21 mouse cellular contexts compared by ENCODE assay signal in genomic region chr5:149211041-149211440, GRCm38 (mm10). TPM values are rescaled to one million over a fixed set of nuclear protein-coding genes. Genes with fewer than 3 reads are reported as not detected.
DNase-seq lines count a peak whose midpoint lies in the region; ATAC-seq and TF ChIP-seq lines count a peak whose summit lies in the region.
"Had no signal": no experiment of that assay in that cellular context is flagged by ENCODE, and none has a peak within 500 bp of the region (broad histone marks: within the 10 kb centered on the region; RNA-seq: fewer than 3 reads in every experiment).

No protein-coding gene starts in this region.

- no peak for TF ChIP-seq CTCF in kidney, adult 2 months (conservative IDR thresholded peaks at IDR 0.05; ENCODE audit: insufficient read depth, insufficient read length, low read depth, low read length)

- peaks cover 20% of the 10 kb centered on the region for H3K4me1 ChIP-seq in kidney, adult 2 months (ENCODE audit: control insufficient read depth, insufficient read depth, low read length)
- peaks cover 95% of the 10 kb centered on the region for H3K4me1 ChIP-seq in megakaryocyte, embryonic 14.5 days
- H3K4me1 ChIP-seq: embryonic facial prominence, embryonic 15.5 days had no signal

- DNase-seq in kidney, adult 2 months: peak; percentile 51
- DNase-seq in kidney, adult 11 months: no peak
- DNase-seq: adrenal gland, adult 2 months; adrenal gland, postnatal 10 days; adrenal gland, postnatal 25 days; cerebellum, adult 11 months; cerebellum, adult 18-20 months; cerebellum, adult 8-10 months; cerebellum, adult 9-11 months; cerebellum, postnatal 14 days; cerebellum, postnatal 36 days; embryo, embryonic 11 days had no signal

- peak overlapping the region; percentile 69; the same call in 1 of the 2 replicates for H3K27ac ChIP-seq in kidney, adult 2 months (ENCODE audit: insufficient read depth, low read depth, low read length)
- H3K27ac ChIP-seq: embryonic facial prominence, embryonic 13.5 days; embryonic facial prominence, embryonic 15.5 days; forebrain, embryonic 10.5 days; forebrain, embryonic 12.5 days had no signal

- no peaks in the 10 kb centered on the region for H3K9me3 ChIP-seq in megakaryocyte, embryonic 14.5 days
- H3K9me3 ChIP-seq: embryonic facial prominence, embryonic 13.5 days; embryonic facial prominence, embryonic 15.5 days; forebrain, embryonic 10.5 days; forebrain, embryonic 12.5 days had no signal

- H3K4me3 ChIP-seq in kidney, adult 2 months (ENCODE audit: insufficient read depth, low read depth, low read length): no peak overlapping the region
- peak overlapping the region; percentile 38 for H3K4me3 ChIP-seq in megakaryocyte, embryonic 14.5 days (replicated peaks)
- H3K4me3 ChIP-seq: embryonic facial prominence, embryonic 13.5 days; embryonic facial prominence, embryonic 15.5 days; erythroblast, embryonic 14.5 days; forebrain, embryonic 10.5 days; forebrain, embryonic 12.5 days had no signal

- H3K27me3 ChIP-seq in kidney, adult 2 months (replicated peaks; ENCODE audit: control insufficient read depth, insufficient read depth, low read length): no peaks in the 10 kb centered on the region
- no peaks in the 10 kb centered on the region for H3K27me3 ChIP-seq in megakaryocyte, embryonic 14.5 days (replicated peaks)
- H3K27me3 ChIP-seq: embryonic facial prominence, embryonic 13.5 days; embryonic facial prominence, embryonic 15.5 days; forebrain, embryonic 12.5 days had no signal

- no peak for TF ChIP-seq POLR2A in kidney, adult 2 months (IDR thresholded peaks at IDR 0.05; ENCODE audit: low read depth, low read length)

- no peak for ATAC-seq in megakaryocyte, adult 5-6 weeks (ENCODE audit: poor library complexity, severe bottlenecking)
- ATAC-seq: forebrain, embryonic 14.5 days; forebrain, embryonic 16.5 days had no signal

- 61% methylated on average over 4 of the region's 4 CpGs for WGBS in kidney, adult 2 months

- H3K36me3 ChIP-seq in kidney, adult 2 months (ENCODE audit: control insufficient read depth, insufficient read depth, low read length): peaks cover 9% of the 10 kb centered on the region; the same call in 1 of the 2 replicates
- H3K36me3 ChIP-seq in megakaryocyte, embryonic 14.5 days (replicated peaks; ENCODE audit: low read length): peaks cover 96% of the 10 kb centered on the region

RNA-seq across cellular contexts. Expression of gene Hmgb1, which starts 26.8 kb away (rescaled TPM):
- polyA plus RNA-seq in kidney, adult 2 months (2012; rRNA removed): 33.6 and 48.1 TPM in 2 replicates
- 21.8 and 484 TPM in 2 replicates for polyA plus RNA-seq in megakaryocyte, embryonic 14.5 days (2012; ENCODE audit: insufficient read depth, low replicate concordance)
- total RNA-seq in megakaryocyte, adult 5-6 weeks (2015): 803 and 833 TPM in 2 replicates
- 665 and 708 TPM in 2 replicates for total RNA-seq in megakaryocyte, adult 5-6 weeks (2017)

RNA-seq across cellular contexts. Expression of gene Uspl1, which starts 26.9 kb away (rescaled TPM):
- polyA plus RNA-seq in kidney, adult 2 months (2012; rRNA removed): 9.4 and 9.9 TPM in 2 replicates
- 0.91 TPM in 1 of 2 replicates, not detected in the other for polyA plus RNA-seq in megakaryocyte, embryonic 14.5 days (2012; ENCODE audit: insufficient read depth, low replicate concordance)
- total RNA-seq in megakaryocyte, adult 5-6 weeks (2015): 22.5 and 23.7 TPM in 2 replicates
- total RNA-seq in megakaryocyte, adult 5-6 weeks (2017): 21.9 and 23.8 TPM in 2 replicates

RNA-seq across cellular contexts. Expression of gene Alox5ap, which starts 53.5 kb away (rescaled TPM):
- polyA plus RNA-seq in kidney, adult 2 months (2012; rRNA removed): 12.7 and 15.8 TPM in 2 replicates
- polyA plus RNA-seq in megakaryocyte, embryonic 14.5 days (2012; ENCODE audit: insufficient read depth, low replicate concordance): 15.7 and 31.2 TPM in 2 replicates
- 1,517 and 1,767 TPM in 2 replicates for total RNA-seq in megakaryocyte, adult 5-6 weeks (2015)
- total RNA-seq in megakaryocyte, adult 5-6 weeks (2017): 1,236 and 1,298 TPM in 2 replicates
- polyA plus RNA-seq: erythroblast, embryonic 14.5 days had no signal
